Mouse (Mus musculus) lung, postnatal 0 days (tissue): ENCODE results near the gene Fam24a.

ENCODE experiments used
- CTCF ChIP-seq: IDR thresholded peaks from 2 replicates; pipeline ENCODE4 v1.5.1; 2016; ENCODE audit warnings: antibody characterized with exemption, mild to moderate bottlenecking
- EP300 ChIP-seq: IDR thresholded peaks from 2 replicates; pipeline ENCODE4 v1.6.1; 2016; ENCODE audit warnings: antibody characterized with exemption, mild to moderate bottlenecking, control low read depth

DNA sequence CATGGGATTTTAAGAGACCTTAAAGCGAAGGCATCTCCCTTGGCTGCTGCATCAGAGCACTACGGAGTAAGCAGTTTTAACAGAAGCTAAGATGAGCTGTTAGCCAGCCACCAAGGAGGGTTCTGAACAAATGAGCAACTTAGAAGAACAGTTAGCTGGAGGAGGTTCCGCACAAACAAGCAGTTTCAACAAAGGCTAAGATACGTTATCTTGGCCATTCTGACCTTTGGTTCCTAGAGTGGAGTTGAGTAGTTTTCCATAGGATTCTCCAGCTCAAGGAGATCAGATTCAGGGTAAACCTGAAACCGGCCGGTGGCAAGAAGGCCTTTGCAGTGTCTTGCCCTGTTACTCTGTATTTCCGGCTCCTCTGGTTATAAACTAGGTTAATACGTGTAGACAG lies 30.5 kb downstream of the Fam24a start:
- TF ChIP-seq EP300 (no peak), CTCF (no peak)
